Mouse (Mus musculus) CH12.LX (cell line): ENCODE measurements around the gene 4930503B20Rik. TPM values are rescaled to one million over a fixed set of nuclear protein-coding genes. Genes with fewer than 3 reads are reported as not detected.
A peak's percentile ranks its signal among the peaks of the same experiment; 100 is the strongest.

Experiments used
- DNase-seq: peaks from one replicate; pipeline ENCODE4 v3.0.0-alpha.2; 2013; ENCODE audit errors: extremely low read depth
- H3K27ac ChIP-seq: 2 replicates; pipeline ENCODE4 v1.5.1; 2012; ENCODE audit warnings: low read depth, mild to moderate bottlenecking, control low read depth, moderate library complexity; ENCODE audit not compliant: insufficient read depth
- H3K27me3 ChIP-seq: replicated peaks from 2 replicates; pipeline ENCODE3; 2012; ENCODE audit warnings: inconsistent platforms
- H3K36me3 ChIP-seq, 2 experiments: replicated peaks in 1 of 2; 2 replicates each; pipeline versions ENCODE3 to v1.6.1; 2012; ENCODE audit warnings: inconsistent platforms in 1 of 2, low read length in 1 of 2, mild to moderate bottlenecking in 1 of 2, mixed read lengths in 1 of 2, moderate library complexity in 1 of 2; ENCODE audit not compliant: control insufficient read depth in 1 of 2, insufficient read depth in 1 of 2
- H3K4me1 ChIP-seq, 2 experiments: 2 replicates each; pipeline ENCODE4 v1.6.1; 2012; ENCODE audit warnings: inconsistent platforms in 1 of 2, moderate library complexity in 1 of 2; ENCODE audit not compliant: insufficient read depth in 2 of 2, control insufficient read depth in 1 of 2
- H3K4me2 ChIP-seq: 2 replicates; pipeline ENCODE4 v1.6.1; 2012; ENCODE audit warnings: low read depth, mild to moderate bottlenecking, control low read depth; ENCODE audit not compliant: poor library complexity, insufficient read depth, severe bottlenecking
- H3K4me3 ChIP-seq, 3 experiments: fragments of 150-350 bp in 1 of 3; sonication (generic) in 1 of 3; replicated peaks in 1 of 3; 2 replicates each; pipeline versions ENCODE3 to v1.5.1; 2011 to 2012; ENCODE audit warnings: low read depth in 2 of 3, low read length in 2 of 3, mild to moderate bottlenecking in 2 of 3, moderate library complexity in 2 of 3, control low read depth in 1 of 3, improper control_type of control experiment in 1 of 3, inconsistent platforms in 1 of 3, mixed read lengths in 1 of 3; ENCODE audit not compliant: poor library complexity in 1 of 3
- H3K79me2 ChIP-seq: replicated peaks from 2 replicates; pipeline ENCODE4 v1.6.1; 2012; ENCODE audit warnings: mild to moderate bottlenecking, moderate library complexity; ENCODE audit not compliant: control insufficient read depth, poor library complexity, insufficient read depth, severe bottlenecking; ENCODE audit errors: extremely low read depth
- H3K9ac ChIP-seq: 2 replicates; pipeline ENCODE4 v1.6.1; 2012; ENCODE audit warnings: low read depth, mild to moderate bottlenecking, control low read depth, moderate library complexity; ENCODE audit not compliant: insufficient read depth
- H3K9me3 ChIP-seq: replicated peaks from 2 replicates; pipeline ENCODE3; 2012; ENCODE audit warnings: low read length, inconsistent platforms, mixed read lengths
- CHD2 ChIP-seq: IDR thresholded peaks from 2 replicates; pipeline ENCODE4 v1.6.1; 2011; ENCODE audit warnings: low read length, improper control_type of control experiment
- E2F4 ChIP-seq: IDR thresholded peaks from 2 replicates; pipeline ENCODE4 v1.6.1; 2011; ENCODE audit warnings: low read depth, low read length, improper control_type of control experiment; ENCODE audit not compliant: insufficient replicate concordance
- ELF1 ChIP-seq: IDR thresholded peaks from 2 replicates; pipeline ENCODE4 v1.6.1; 2014; ENCODE audit warnings: low read depth, mild to moderate bottlenecking, inconsistent platforms, low read length, improper control_type of control experiment
- EP300 ChIP-seq: IDR thresholded peaks from 2 replicates; pipeline ENCODE4 v1.6.1; 2011; ENCODE audit warnings: low read length, improper control_type of control experiment
- ETS1 ChIP-seq: conservative IDR thresholded peaks from 2 replicates; pipeline ENCODE4 v1.6.1; 2012; ENCODE audit warnings: low read depth, mild to moderate bottlenecking, inconsistent platforms, low read length, improper control_type of control experiment, moderate library complexity
- HCFC1 ChIP-seq: IDR thresholded peaks from 2 replicates; pipeline ENCODE4 v1.6.1; 2012; ENCODE audit warnings: low read depth, mild to moderate bottlenecking, inconsistent platforms, low read length, improper control_type of control experiment
- JUN ChIP-seq: IDR thresholded peaks from 2 replicates; pipeline ENCODE4 v1.6.1; 2011; ENCODE audit warnings: low read depth, mild to moderate bottlenecking, low read length, improper control_type of control experiment, moderate library complexity; ENCODE audit not compliant: insufficient read depth
- KAT2A ChIP-seq: IDR thresholded peaks from 2 replicates; pipeline ENCODE4 v1.6.1; 2012; ENCODE audit warnings: low read length, improper control_type of control experiment, inconsistent platforms; ENCODE audit not compliant: insufficient replicate concordance
- MAFK ChIP-seq: IDR thresholded peaks from 2 replicates; pipeline ENCODE4 v1.6.1; 2011; ENCODE audit warnings: low read length, improper control_type of control experiment; ENCODE audit not compliant: insufficient replicate concordance
- MAZ ChIP-seq: IDR thresholded peaks from 2 replicates; pipeline ENCODE4 v1.6.1; 2012; ENCODE audit warnings: low read depth, mild to moderate bottlenecking, inconsistent platforms, low read length, improper control_type of control experiment, moderate library complexity
- MEF2A ChIP-seq: IDR thresholded peaks from 2 replicates; pipeline ENCODE4 v1.6.1; 2014; ENCODE audit warnings: low read depth, mild to moderate bottlenecking, inconsistent platforms, low read length, improper control_type of control experiment, borderline replicate concordance
- MXI1 ChIP-seq: IDR thresholded peaks from 2 replicates; pipeline ENCODE4 v1.6.1; 2011; ENCODE audit warnings: mild to moderate bottlenecking, low read depth, low read length, improper control_type of control experiment
- NRF1 ChIP-seq: IDR thresholded peaks from 2 replicates; pipeline ENCODE4 v1.6.1; 2014; ENCODE audit warnings: low read depth, mild to moderate bottlenecking, inconsistent platforms, low read length, improper control_type of control experiment, moderate library complexity
- PAX5 ChIP-seq: IDR thresholded peaks from 2 replicates; pipeline ENCODE4 v1.6.1; 2012; ENCODE audit warnings: low read length, inconsistent platforms, mixed read lengths
- POLR2A ChIP-seq: IDR thresholded peaks from 2 replicates; pipeline ENCODE4 v1.6.1; 2011; ENCODE audit warnings: low read depth, mild to moderate bottlenecking, improper control_type of control experiment, low read length
- POLR2AphosphoS2 ChIP-seq: IDR thresholded peaks from 2 replicates; pipeline ENCODE4 v1.6.1; 2011; ENCODE audit warnings: low read depth, low read length, improper control_type of control experiment
- TBP ChIP-seq: conservative IDR thresholded peaks from 2 replicates; pipeline ENCODE4 v1.6.1; 2011; ENCODE audit warnings: low read depth, low read length, improper control_type of control experiment
- UBTF ChIP-seq: IDR thresholded peaks from 2 replicates; pipeline ENCODE4 v1.6.1; 2012; ENCODE audit warnings: low read depth, mild to moderate bottlenecking, inconsistent platforms, low read length, improper control_type of control experiment, moderate library complexity
- USF2 ChIP-seq: conservative IDR thresholded peaks from 2 replicates; pipeline ENCODE4 v1.6.1; 2011; ENCODE audit warnings: low read depth, low read length, improper control_type of control experiment
- ZC3H11A ChIP-seq: IDR thresholded peaks from 2 replicates; pipeline ENCODE4 v1.6.1; 2012; ENCODE audit warnings: low read depth, mild to moderate bottlenecking, inconsistent platforms, low read length, improper control_type of control experiment
- ZKSCAN1 ChIP-seq: IDR thresholded peaks from 2 replicates; pipeline ENCODE4 v1.6.1; 2012; ENCODE audit warnings: low read depth, inconsistent platforms, low read length, improper control_type of control experiment, borderline replicate concordance
- ZMIZ1 ChIP-seq: IDR thresholded peaks from 2 replicates; pipeline ENCODE4 v1.6.1; 2012; ENCODE audit warnings: low read depth, mild to moderate bottlenecking, inconsistent platforms, low read length, improper control_type of control experiment
- dilution Hi-C: fragments of 300-500 bp; cut with MboI; formaldehyde crosslinking; loops from 2 replicates; pipeline ENCODE4 v1.14.3; 2020; ENCODE audit warnings: low sequenced_read_pairs; ENCODE audit not compliant: extremely low pct_unique_long_range_greater_than_20kb, extremely low pct_ligation_motif_present
- in situ Hi-C: fragments of 300-500 bp; cut with MboI; formaldehyde crosslinking; loops from 3 replicates; pipeline ENCODE4 v1.14.3; 2019; ENCODE audit warnings: low sequenced_read_pairs, low pct_ligation_motif_present, low pct_unique_long_range_greater_than_20kb, mixed read lengths
- polyA plus RNA-seq: library from polyadenylated mRNA; unstranded; fragments of >175 nt; gene quantifications from 2 replicates; pipeline ENCODE4 v1.2.1, GENCODE M21; 2012; ENCODE audit warnings: low read depth; ENCODE audit not compliant: insufficient read length
- total RNA-seq, 2 experiments: library from RNA; depleted of rRNA; stranded (reverse); fragments of 300-350 nt in 1 of 2; fragments of >200 nt in 1 of 2; gene quantifications; 2 replicates each; pipeline ENCODE4 v1.2.3; 2012 to 2014

4930503B20Rik gene
- total and polyA plus RNA-seq, 3 experiments = not detected

GRCm38 (mm10) chr3:146653692-146654091, 2.6 kb upstream of the 4930503B20Rik start:
- no peak for DNase-seq
- no peak for TF ChIP-seq TBP
- no peak for TF ChIP-seq POLR2A
- no peak for TF ChIP-seq UBTF
- no peak for TF ChIP-seq ZKSCAN1
- no peak for TF ChIP-seq KAT2A
- peak; percentile 28; the same call in 1 of the 2 replicates for TF ChIP-seq CHD2
- TF ChIP-seq MXI1 = no peak
- dilution Hi-C loops (no loop called here), in situ Hi-C loops (no loop called here)
- Histone ChIP-seq H3K79me2 (no peaks in the 10 kb centered on the region), H3K27me3 (no peaks in the 10 kb centered on the region), H3K4me2 (no peak overlapping the region), H3K36me3 (no peaks in the 10 kb centered on the region), H3K4me1 (peaks cover 17 to 24% of the 10 kb centered on the region in 2 experiments), H3K9me3 (no peaks in the 10 kb centered on the region), H3K9ac (no peak overlapping the region), H3K27ac (no peak overlapping the region), H3K4me3 (no peak overlapping the region)

- dilution Hi-C loops = no loop called here
- DNase-seq = no peak
- in situ Hi-C loops = no loop called here
- Histone ChIP-seq H3K4me1 (peaks cover 25 to 28% of the 10 kb centered on the region in 2 experiments), H3K27me3 (no peaks in the 10 kb centered on the region), H3K27ac (no peak overlapping the region), H3K36me3 (no peaks in the 10 kb centered on the region), H3K9ac (no peak overlapping the region), H3K9me3 (no peaks in the 10 kb centered on the region), H3K79me2 (no peaks in the 10 kb centered on the region), H3K4me2 (no peak overlapping the region), H3K4me3 (no peak overlapping the region)
- no peak for TF ChIP-seq ZMIZ1
- TF ChIP-seq NRF1 = no peak
- TF ChIP-seq POLR2AphosphoS2 = no peak
- no peak for TF ChIP-seq USF2
- TF ChIP-seq EP300 = no peak
- no peak for TF ChIP-seq E2F4
- TF ChIP-seq MAZ = no peak
- no peak for TF ChIP-seq ELF1
- TF ChIP-seq TBP = no peak
- no peak for TF ChIP-seq PAX5
- TF ChIP-seq HCFC1 = no peak
- TF ChIP-seq ZC3H11A = no peak
- no peak for TF ChIP-seq JUN
- no peak for TF ChIP-seq MEF2A
- no peak for TF ChIP-seq ETS1
- TF ChIP-seq MAFK = no peak
These were observed 1.3 kb upstream of the 4930503B20Rik start for GRCm38 (mm10) chr3:146652431-146652830.
